11 mouse cellular contexts compared by ENCODE assay signal in the genomic region with DNA sequence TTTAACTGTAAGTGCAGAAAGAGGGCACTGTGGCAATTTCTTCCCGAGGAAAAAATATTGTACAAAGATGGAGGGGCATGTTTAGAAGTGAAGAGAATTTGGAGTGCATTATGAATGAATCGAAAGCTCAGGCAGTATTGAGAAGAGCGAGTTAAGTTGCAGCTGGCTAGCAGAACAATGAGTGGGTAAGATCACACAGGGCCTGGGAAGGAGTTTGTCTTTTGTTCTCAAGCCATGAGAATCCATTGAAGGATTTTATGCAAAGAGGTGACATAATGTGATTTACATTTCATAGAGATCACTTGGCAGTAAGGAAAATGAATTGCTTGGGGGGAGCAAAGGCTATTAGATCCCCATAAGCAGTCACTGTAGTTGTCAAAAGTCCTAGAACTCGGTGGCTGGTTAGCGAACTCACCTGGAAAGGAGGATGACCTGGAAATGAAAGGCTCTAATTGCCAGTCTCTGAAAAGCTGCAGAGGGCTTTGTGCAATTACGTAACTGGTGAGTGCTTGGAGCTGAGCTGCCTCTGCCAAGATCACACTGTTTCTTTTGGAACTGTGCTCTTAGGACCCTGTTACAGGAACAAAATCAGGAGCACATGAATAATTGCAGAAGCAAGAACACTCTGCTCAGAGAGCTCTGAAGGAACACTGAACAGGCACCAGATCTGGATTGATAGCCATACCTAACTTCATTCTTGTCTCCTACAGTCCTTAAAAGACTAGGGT. TPM values are rescaled to one million over a fixed set of nuclear protein-coding genes. Genes with fewer than 3 reads are reported as not detected.
DNase-seq lines count a peak whose midpoint lies in the region; ATAC-seq and TF ChIP-seq lines count a peak whose summit lies in the region.
"Had no signal": no experiment of that assay in that cellular context is flagged by ENCODE, and none has a peak within 500 bp of the region (broad histone marks: within the 10 kb centered on the region; RNA-seq: fewer than 3 reads in every experiment).

No protein-coding gene starts in this region.

- H3K9me3 ChIP-seq in heart, embryonic 12.5 days (replicated peaks) = no peaks in the 10 kb centered on the region
- no peaks in the 10 kb centered on the region for H3K9me3 ChIP-seq in forebrain, embryonic 13.5 days (replicated peaks)
- H3K9me3 ChIP-seq in midbrain, postnatal 0 days (ENCODE audit: low read length) = no peaks in the 10 kb centered on the region
- H3K9me3 ChIP-seq: lung, embryonic 15.5 days had no signal

- H3K4me2 ChIP-seq in heart, embryonic 12.5 days = no peak overlapping the region
- no peak overlapping the region for H3K4me2 ChIP-seq in forebrain, embryonic 13.5 days
- H3K4me2 ChIP-seq in midbrain, postnatal 0 days (ENCODE audit: low read depth, low read length, poor library complexity, severe bottlenecking) = no peak overlapping the region
- H3K4me2 ChIP-seq: lung, embryonic 15.5 days had no signal

- intact Hi-C loops in heart, adult 2 months (cut with DNase I) = no loop called here

- no peaks in the 10 kb centered on the region for H3K27me3 ChIP-seq in heart, adult 2 months (ENCODE audit: control insufficient read depth, insufficient read depth, low read length)
- no peaks in the 10 kb centered on the region for H3K27me3 ChIP-seq in heart, embryonic 12.5 days (replicated peaks)
- H3K27me3 ChIP-seq in forebrain, embryonic 13.5 days = no peaks in the 10 kb centered on the region
- no peaks in the 10 kb centered on the region for H3K27me3 ChIP-seq in midbrain, postnatal 0 days (ENCODE audit: insufficient read depth, low read length)
- H3K27me3 ChIP-seq: CH12.LX; lung, embryonic 15.5 days had no signal

- no peaks in the 10 kb centered on the region; the same call in 1 of the 2 replicates for H3K79me2 ChIP-seq in heart, adult 2 months (replicated peaks; ENCODE audit: control insufficient read depth, insufficient read depth, low read length)

- TF ChIP-seq POLR2A in heart, adult 2 months (IDR thresholded peaks at IDR 0.05; ENCODE audit: insufficient read depth, low read depth, low read length) = no peak

- ATAC-seq in heart, embryonic 12.5 days (ENCODE audit: insufficient number of reproducible peaks, low FRiP score) = no peak
- ATAC-seq in forebrain, embryonic 13.5 days = peak; percentile 70
- ATAC-seq in midbrain, postnatal 0 days (ENCODE audit: low FRiP score) = no peak
- ATAC-seq: intestine, embryonic 16.5 days had no signal

- no peak overlapping the region for H3K4me3 ChIP-seq in heart, adult 2 months
- no peak overlapping the region for H3K4me3 ChIP-seq in heart, embryonic 12.5 days
- H3K4me3 ChIP-seq in forebrain, embryonic 13.5 days = no peak overlapping the region
- H3K4me3 ChIP-seq in midbrain, postnatal 0 days (ENCODE audit: low read depth, low read length) = no peak overlapping the region
- H3K4me3 ChIP-seq: lung, embryonic 15.5 days had no signal

- peak overlapping the region; percentile 45 for H3K27ac ChIP-seq in heart, adult 2 months
- no peak overlapping the region for H3K27ac ChIP-seq in heart, embryonic 12.5 days (ENCODE audit: poor library complexity, severe bottlenecking)
- peak overlapping the region; percentile 73 for H3K27ac ChIP-seq in forebrain, embryonic 13.5 days
- H3K27ac ChIP-seq in midbrain, postnatal 0 days (ENCODE audit: low read depth, low read length) = peak overlapping the region; percentile 14; the same call in 1 of the 2 replicates
- H3K27ac ChIP-seq: lung, embryonic 15.5 days had no signal

- H3K4me1 ChIP-seq in heart, adult 2 months (ENCODE audit: control insufficient read depth, insufficient read depth, low read length) = peaks cover 1% of the 10 kb centered on the region
- no peaks in the 10 kb centered on the region for H3K4me1 ChIP-seq in heart, embryonic 12.5 days (replicated peaks)
- H3K4me1 ChIP-seq in forebrain, embryonic 13.5 days = peaks cover 17% of the 10 kb centered on the region; the same call in 1 of the 2 replicates
- no peaks in the 10 kb centered on the region for H3K4me1 ChIP-seq in midbrain, postnatal 0 days (ENCODE audit: insufficient read depth, low read length)
- H3K4me1 ChIP-seq: lung, embryonic 15.5 days had no signal

- H3K36me3 ChIP-seq in heart, adult 2 months (ENCODE audit: control insufficient read depth, insufficient read depth, low read length) = peaks cover 5% of the 10 kb centered on the region; the same call in 1 of the 2 replicates
- peaks cover 50% of the 10 kb centered on the region for H3K36me3 ChIP-seq in heart, embryonic 12.5 days
- H3K36me3 ChIP-seq in forebrain, embryonic 13.5 days (ENCODE audit: poor library complexity, severe bottlenecking) = peaks cover 44% of the 10 kb centered on the region
- H3K36me3 ChIP-seq in midbrain, postnatal 0 days (ENCODE audit: insufficient read depth, low read length) = peaks cover 14% of the 10 kb centered on the region

- TF ChIP-seq CTCF in heart, adult 2 months (IDR thresholded peaks at IDR 0.05) = no peak
- TF ChIP-seq CTCF in midbrain, postnatal 0 days (IDR thresholded peaks at IDR 0.05) = peak; percentile 39; the same call in 1 of the 2 replicates

- no peak for TF ChIP-seq EP300 in heart, adult 2 months (IDR thresholded peaks at IDR 0.05; ENCODE audit: insufficient read depth, low read depth, low read length)

- 58% methylated on average over 6 of the region's 6 CpGs for WGBS in heart, adult 2 months
- 86% methylated on average over 6 of the region's 6 CpGs for WGBS in heart, embryonic 12.5 days
- WGBS in forebrain, embryonic 13.5 days = 28% methylated on average over 6 of the region's 6 CpGs
- WGBS in midbrain, postnatal 0 days = 28% methylated on average over 6 of the region's 6 CpGs

- H3K9ac ChIP-seq in heart, adult 2 months (ENCODE audit: low read depth, low read length) = no peak overlapping the region
- H3K9ac ChIP-seq in heart, embryonic 12.5 days = no peak overlapping the region
- peak overlapping the region; percentile 22 for H3K9ac ChIP-seq in forebrain, embryonic 13.5 days
- H3K9ac ChIP-seq in midbrain, postnatal 0 days (replicated peaks; ENCODE audit: low read length, poor library complexity, severe bottlenecking) = no peak overlapping the region; the same call in 1 of the 2 replicates
- H3K9ac ChIP-seq: lung, embryonic 15.5 days had no signal

- DNase-seq in heart, adult 2 months = no peak
- DNase-seq in lung, postnatal 25 days (ENCODE audit: low spot score) = peak; percentile 53
- DNase-seq in lung, postnatal 14 days = no peak
- DNase-seq in midbrain, postnatal 0 days (ENCODE audit: low spot score) = peak; percentile 40
- no peak for DNase-seq in thymus, postnatal 0 days (ENCODE audit: low spot score)
- DNase-seq: right cerebral cortex, postnatal 4 days had no signal

RNA-seq across cellular contexts. Expression of gene Ilk, which starts 7.5 kb away (rescaled TPM):
- total RNA-seq in heart, adult 2 months (2021) = 10 to 100 TPM; 81.4 to 84.4 TPM
- 127 and 168 TPM in 2 replicates for polyA plus RNA-seq in heart, adult 2 months (2012; rRNA removed)
- 384 and 391 TPM in 2 replicates for polyA plus RNA-seq in heart, embryonic 12.5 days (2016; fragmentation: Nextera tagmentation; extraction: Ambion mirVana)
- 179 and 185 TPM in 2 replicates for polyA plus RNA-seq in forebrain, embryonic 13.5 days (2015; fragmentation: Nextera tagmentation; extraction: Ambion mirVana)
- total RNA-seq in midbrain, postnatal 0 days (2014; rRNA removed) = 122 and 130 TPM in 2 replicates
- polyA plus RNA-seq in midbrain, postnatal 0 days (2015; fragmentation: Nextera tagmentation; extraction: Ambion mirVana) = 139 and 154 TPM in 2 replicates
- polyA plus RNA-seq in thymus, postnatal 0 days (2015; fragmentation: Nextera tagmentation; extraction: Ambion mirVana) = 206 and 210 TPM in 2 replicates

RNA-seq across cellular contexts. Expression of gene Rrp8, which starts 8.3 kb away (rescaled TPM):
- total RNA-seq in heart, adult 2 months (2021) = 10 to 100 TPM in 1 of 2 experiments, 1 to 10 TPM in 1; 9.2 to 10.8 TPM
- 4.4 and 8.0 TPM in 2 replicates for polyA plus RNA-seq in heart, adult 2 months (2012; rRNA removed)
- 29.1 and 30.9 TPM in 2 replicates for polyA plus RNA-seq in heart, embryonic 12.5 days (2016; fragmentation: Nextera tagmentation; extraction: Ambion mirVana)
- 31.2 and 35.4 TPM in 2 replicates for polyA plus RNA-seq in forebrain, embryonic 13.5 days (2015; fragmentation: Nextera tagmentation; extraction: Ambion mirVana)
- total RNA-seq in midbrain, postnatal 0 days (2014; rRNA removed) = 19.1 and 29.3 TPM in 2 replicates
- 16.1 and 19.4 TPM in 2 replicates for polyA plus RNA-seq in midbrain, postnatal 0 days (2015; fragmentation: Nextera tagmentation; extraction: Ambion mirVana)
- polyA plus RNA-seq in thymus, postnatal 0 days (2015; fragmentation: Nextera tagmentation; extraction: Ambion mirVana) = 38.6 and 45.8 TPM in 2 replicates

RNA-seq across cellular contexts. Expression of gene Taf10, which starts 15.3 kb away (rescaled TPM):
- total RNA-seq in heart, adult 2 months (2021) = 100 to 1,000 TPM; 110 to 115 TPM
- polyA plus RNA-seq in heart, adult 2 months (2012; rRNA removed) = 158 and 176 TPM in 2 replicates
- 142 and 160 TPM in 2 replicates for polyA plus RNA-seq in heart, embryonic 12.5 days (2016; fragmentation: Nextera tagmentation; extraction: Ambion mirVana)
- polyA plus RNA-seq in forebrain, embryonic 13.5 days (2015; fragmentation: Nextera tagmentation; extraction: Ambion mirVana) = 137 and 141 TPM in 2 replicates
- 65.7 and 87.1 TPM in 2 replicates for total RNA-seq in midbrain, postnatal 0 days (2014; rRNA removed)
- polyA plus RNA-seq in midbrain, postnatal 0 days (2015; fragmentation: Nextera tagmentation; extraction: Ambion mirVana) = 91.2 and 102 TPM in 2 replicates
- 206 and 214 TPM in 2 replicates for polyA plus RNA-seq in thymus, postnatal 0 days (2015; fragmentation: Nextera tagmentation; extraction: Ambion mirVana)

RNA-seq across cellular contexts. Expression of gene Tpp1, which starts 23.2 kb away (rescaled TPM):
- 10 to 100 TPM; 42.1 to 50.3 TPM for total RNA-seq in heart, adult 2 months (2021)
- polyA plus RNA-seq in heart, adult 2 months (2012; rRNA removed) = 66.1 and 90.0 TPM in 2 replicates
- 87.7 and 97.8 TPM in 2 replicates for polyA plus RNA-seq in heart, embryonic 12.5 days (2016; fragmentation: Nextera tagmentation; extraction: Ambion mirVana)
- 29.5 and 36.8 TPM in 2 replicates for polyA plus RNA-seq in forebrain, embryonic 13.5 days (2015; fragmentation: Nextera tagmentation; extraction: Ambion mirVana)
- total RNA-seq in midbrain, postnatal 0 days (2014; rRNA removed) = 38.3 and 66.8 TPM in 2 replicates
- 41.3 and 42.2 TPM in 2 replicates for polyA plus RNA-seq in midbrain, postnatal 0 days (2015; fragmentation: Nextera tagmentation; extraction: Ambion mirVana)
- 51.8 and 57.2 TPM in 2 replicates for polyA plus RNA-seq in thymus, postnatal 0 days (2015; fragmentation: Nextera tagmentation; extraction: Ambion mirVana)

RNA-seq across cellular contexts. Expression of gene Dchs1, which starts 58.6 kb away (rescaled TPM):
- total RNA-seq in heart, adult 2 months (2021) = 1 to 10 TPM; 7.2 to 8.5 TPM
- 8.0 and 11.0 TPM in 2 replicates for polyA plus RNA-seq in heart, adult 2 months (2012; rRNA removed)
- polyA plus RNA-seq in heart, embryonic 12.5 days (2016; fragmentation: Nextera tagmentation; extraction: Ambion mirVana) = 8.7 and 9.4 TPM in 2 replicates
- polyA plus RNA-seq in forebrain, embryonic 13.5 days (2015; fragmentation: Nextera tagmentation; extraction: Ambion mirVana) = 16.5 and 18.8 TPM in 2 replicates
- total RNA-seq in midbrain, postnatal 0 days (2014; rRNA removed) = 101 and 105 TPM in 2 replicates
- 7.0 and 7.5 TPM in 2 replicates for polyA plus RNA-seq in midbrain, postnatal 0 days (2015; fragmentation: Nextera tagmentation; extraction: Ambion mirVana)
- polyA plus RNA-seq in thymus, postnatal 0 days (2015; fragmentation: Nextera tagmentation; extraction: Ambion mirVana) = 0.32 and 0.36 TPM in 2 replicates

Comparison
In these comparisons a context has a peak if more than half of its experiments do, and no peak if none do; other contexts are left out.
1. DNase-seq: peak in lung, postnatal 25 days (single experiment) and midbrain, postnatal 0 days (single experiment); none in heart, adult 2 months (0 of 2), lung, postnatal 14 days (single experiment) and thymus, postnatal 0 days (single experiment).